Mouse (Mus musculus): Measurements from ENCODE around the gene Sypl.

- TF ChIP-seq CTCF (IDR thresholded peaks at IDR 0.05; ENCODE audit: low read depth), result no peak
- TF ChIP-seq EP300 (optimal IDR thresholded peaks at IDR 0.05), result no peak
Observed at GRCm38 (mm10) chr12:32930566-32930965, 23.1 kb upstream of the Sypl start.
